Mouse (Mus musculus) megakaryocyte progenitor cell, adult 5-6 weeks (primary cell): ENCODE data around the gene Acsf3. TPM values are rescaled to one million over a fixed set of nuclear protein-coding genes. Genes with fewer than 3 reads are reported as not detected.

Experiments used
- ATAC-seq: replicated peaks from 2 replicates; pipeline ENCODE4 v1.8.0; 2016; ENCODE audit warnings: mild to moderate bottlenecking, moderate TSS enrichment, inconsistent platforms; ENCODE audit not compliant: poor library complexity
- total RNA-seq, 2 experiments: library from RNA; stranded (forward) in 1 of 2; stranded (reverse) in 1 of 2; fragments of 157-497, 149-512 nt in 1 of 2; fragments of 200-1000 nt in 1 of 2; gene quantifications; 2 replicates each; pipeline versions ENCODE4 v1.2.3 to v1.2.4; 2015 to 2017

Acsf3 gene
- total RNA-seq (2015), result 4.5 and 5.5 TPM in 2 replicates
- 5.7 and 6.6 TPM in 2 replicates for total RNA-seq (2017)

GRCm38 (mm10) chr8:122775285-122776155 is at the start of gene Acsf3:
Gene Acsf3, plus strand, starts transcription at chr8:122775486.
- peak; percentile 85 for ATAC-seq

- ATAC-seq, result no peak
Measured at GRCm38 (mm10) chr8:122726789-122727188, 48.5 kb upstream of the Acsf3 start.

DNA sequence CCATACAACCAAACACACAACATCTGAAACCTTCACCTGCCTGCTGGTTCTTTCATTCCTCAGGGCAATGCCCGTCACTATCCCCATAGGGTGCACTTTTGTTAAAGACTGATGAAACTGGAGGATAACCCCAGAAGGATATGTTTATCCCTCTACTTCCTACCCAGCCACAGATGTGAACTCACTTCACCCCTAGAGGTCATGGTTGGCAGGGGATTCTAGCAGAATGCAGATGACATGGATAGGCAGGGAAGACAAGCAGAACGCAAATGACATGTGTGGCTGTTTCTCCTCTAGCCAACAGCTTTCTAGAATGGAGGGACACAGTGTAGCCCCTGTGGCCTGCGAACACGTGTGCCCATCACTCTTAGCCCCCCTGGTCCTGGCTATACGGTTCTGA is 47.9 kb upstream of the Acsf3 start:
- peak; percentile 92 for ATAC-seq

DNA sequence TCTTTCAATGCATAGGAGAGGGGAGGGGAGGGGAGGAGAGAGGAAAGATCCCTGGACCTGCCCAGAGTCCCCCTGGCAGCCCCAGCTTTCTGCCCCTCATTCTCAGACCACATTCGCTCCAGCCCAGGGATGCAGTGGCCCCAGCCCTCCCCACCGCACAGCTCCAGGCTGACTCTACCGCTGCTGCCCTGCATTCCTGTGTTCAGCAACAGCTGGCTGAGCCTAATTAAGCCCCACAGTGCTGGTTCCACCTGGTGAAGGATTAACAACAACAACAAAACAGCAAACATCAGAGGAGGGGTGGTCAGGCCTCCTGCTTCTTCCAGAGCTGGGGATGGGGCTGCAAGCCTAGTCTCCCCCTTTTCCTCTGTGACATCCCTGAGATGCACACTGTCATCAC is 46.7 kb upstream of the Acsf3 start:
- ATAC-seq, result no peak

GRCm38 (mm10) chr8:122735110-122735509 is 40.2 kb upstream of the Acsf3 start:
- ATAC-seq, result no peak

- peak; percentile 80 for ATAC-seq
Measured at GRCm38 (mm10) chr8:122735542-122736473, 39.5 kb upstream of the Acsf3 start.

GRCm38 (mm10) chr8:122736623-122737022 is 38.7 kb upstream of the Acsf3 start:
- no peak for ATAC-seq

- peak; percentile 59 for ATAC-seq
Measured at GRCm38 (mm10) chr8:122737071-122737470, 38.2 kb upstream of the Acsf3 start.

- ATAC-seq, result no peak
Measured at GRCm38 (mm10) chr8:122737886-122738285, 37.4 kb upstream of the Acsf3 start.

- ATAC-seq, result no peak
Measured at GRCm38 (mm10) chr8:122739102-122739725, 36.1 kb upstream of the Acsf3 start.

GRCm38 (mm10) chr8:122742471-122742870 is 32.8 kb upstream of the Acsf3 start:
- ATAC-seq, result no peak

DNA sequence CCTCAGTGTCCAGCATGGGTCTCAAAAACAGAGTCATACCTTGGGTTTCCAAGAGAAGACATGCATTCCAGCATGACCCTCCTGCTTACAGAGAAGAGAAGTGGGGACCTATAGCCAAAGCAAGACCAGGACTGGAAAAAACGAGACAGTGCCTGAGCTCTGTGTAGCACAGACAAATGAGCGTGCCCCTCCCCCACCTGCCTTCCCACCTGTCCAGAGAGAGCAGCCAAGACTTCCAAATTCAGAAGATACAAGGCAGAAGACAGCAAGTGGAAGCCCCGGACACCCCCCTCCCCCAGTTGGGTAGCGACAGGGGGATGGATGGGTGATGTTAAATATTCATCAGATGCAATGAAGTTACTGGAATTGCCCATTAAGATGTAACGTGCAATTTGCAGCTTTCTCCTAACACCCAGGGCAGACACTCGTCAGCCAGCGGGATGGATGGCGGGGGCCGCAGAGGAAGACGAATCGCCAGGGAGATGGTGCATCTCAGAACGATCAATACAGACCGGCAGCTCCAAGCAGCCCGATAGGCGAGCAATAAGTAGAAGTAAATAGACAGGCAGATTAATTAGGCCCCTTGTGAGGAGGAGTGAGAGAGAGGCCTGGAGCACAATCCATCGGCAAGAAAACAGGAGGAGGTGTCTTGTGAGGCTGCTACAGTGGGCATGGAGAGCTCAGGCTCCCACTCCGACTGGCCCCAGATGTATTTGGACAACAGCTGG is 30.1 kb upstream of the Acsf3 start:
- no peak for ATAC-seq

- no peak for ATAC-seq
Measured at GRCm38 (mm10) chr8:122745750-122746275, 29.5 kb upstream of the Acsf3 start.

DNA sequence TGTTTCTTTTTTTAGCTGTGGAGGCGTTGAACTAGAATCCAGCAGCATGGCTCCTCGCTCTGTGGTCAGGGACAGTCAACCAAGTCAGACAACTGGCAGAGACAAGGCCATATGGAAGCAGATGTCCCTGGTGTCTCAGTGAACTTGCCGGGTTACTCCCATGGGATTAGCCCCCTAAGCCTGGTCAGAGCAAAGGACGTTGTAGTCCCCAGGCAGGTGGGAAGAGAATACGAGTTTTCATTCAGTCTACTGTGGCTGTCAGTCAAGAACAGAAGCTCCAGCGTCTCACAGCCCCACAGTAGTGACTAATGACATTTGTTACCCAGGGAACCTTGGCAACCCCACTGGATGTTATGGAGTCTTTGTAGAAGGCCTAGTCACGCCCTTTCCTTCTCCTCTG is 28.8 kb upstream of the Acsf3 start:
- no peak for ATAC-seq

- ATAC-seq, result no peak
Measured at GRCm38 (mm10) chr8:122747825-122748224, 27.5 kb upstream of the Acsf3 start.

- ATAC-seq, result no peak
Measured at GRCm38 (mm10) chr8:122749333-122749958, 25.8 kb upstream of the Acsf3 start.

- no peak for ATAC-seq
Measured at GRCm38 (mm10) chr8:122751342-122751741, 23.9 kb upstream of the Acsf3 start.

- ATAC-seq, result no peak
Measured at GRCm38 (mm10) chr8:122752111-122752721, 23.1 kb upstream of the Acsf3 start.

- ATAC-seq, result no peak
Measured at GRCm38 (mm10) chr8:122758597-122758996, 16.7 kb upstream of the Acsf3 start.
